Mouse (Mus musculus) olfactory bulb, adult 2 months (tissue): Measurements from ENCODE around the gene Ube2s.
A peak's percentile ranks its signal among the peaks of the same experiment; 100 is the strongest.

ENCODE experiments used
- CTCF ChIP-seq: fragments of 200-500 bp; IDR thresholded peaks from 2 replicates; pipeline ENCODE4 v1.5.1; 2012; ENCODE audit warnings: low read depth, mild to moderate bottlenecking, low read length, moderate library complexity; ENCODE audit not compliant: insufficient read depth
- POLR2A ChIP-seq: fragments of 200-500 bp; IDR thresholded peaks from 2 replicates; pipeline ENCODE4 v1.6.1; 2012; ENCODE audit warnings: mild to moderate bottlenecking, low read depth, low read length, moderate library complexity; ENCODE audit not compliant: insufficient read depth

GRCm38 (mm10) chr7:4812303-4813104 is at the start of gene Ube2s:
- TF ChIP-seq POLR2A = peak; percentile 84
- no peak for TF ChIP-seq CTCF
